Mouse (Mus musculus): Measurements from ENCODE around the gene Mrps7. TPM values are rescaled to one million over a fixed set of nuclear protein-coding genes. Genes with fewer than 3 reads are reported as not detected.

Gene Mrps7
- 39.6 and 50.1 TPM in 2 replicates for polyA plus RNA-seq (2012; rRNA removed; ENCODE audit: low replicate concordance)

GRCm38 (mm10) chr11:115603476-115604303, at the start of gene Mrps7, which contains the start of gene Gga3:
TSS of gene Mrps7 (plus strand) at chr11:115603925.
TSS of gene Gga3 (minus strand) at chr11:115604051.

GRCm38 (mm10) chr11:115564064-115564809, 39.5 kb upstream of the Mrps7 start, which contains the start of gene Nup85:
TSS of gene Nup85 (plus strand) at chr11:115564434.

DNA sequence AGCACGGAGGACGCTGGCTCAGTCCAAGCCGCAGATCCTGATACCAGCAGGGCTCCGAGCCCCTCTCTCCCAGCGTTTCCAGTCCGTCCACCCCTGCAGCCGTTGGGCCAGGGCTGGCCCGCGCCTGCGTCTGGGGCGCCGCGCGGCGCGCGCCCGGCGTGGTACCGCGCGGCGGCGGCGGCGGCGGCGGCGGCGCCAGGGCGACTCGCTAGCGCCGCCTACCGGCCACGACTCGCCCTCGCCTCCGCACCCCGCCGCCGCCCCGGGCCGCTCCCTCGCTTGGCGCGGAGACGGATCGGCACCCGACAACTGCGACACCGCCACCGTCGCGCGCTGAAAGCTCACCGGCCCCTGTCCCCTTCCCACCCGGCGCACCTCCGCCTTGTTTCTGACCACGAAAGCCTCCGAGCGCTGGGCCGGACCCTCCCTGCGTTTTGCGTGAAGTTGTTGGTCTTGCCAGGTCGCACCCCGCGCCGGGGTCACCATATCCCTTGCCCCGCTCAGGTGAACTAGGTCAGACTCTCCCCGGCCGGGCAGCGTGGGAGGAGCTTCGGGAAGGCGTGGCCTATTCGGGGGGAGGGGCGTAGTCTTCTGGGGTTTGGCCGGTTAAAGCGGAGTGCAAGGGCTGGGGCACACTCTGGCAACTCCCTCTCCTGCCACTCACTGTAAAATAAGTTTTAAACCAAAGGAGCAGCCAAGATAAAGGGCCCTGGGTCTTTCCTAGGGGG, 8.8 kb downstream of the Mrps7 start, which contains the start of gene Mif4gd:
TSS of gene Mif4gd (minus strand) at position 560 of the 728 bp plus-strand sequence.

DNA sequence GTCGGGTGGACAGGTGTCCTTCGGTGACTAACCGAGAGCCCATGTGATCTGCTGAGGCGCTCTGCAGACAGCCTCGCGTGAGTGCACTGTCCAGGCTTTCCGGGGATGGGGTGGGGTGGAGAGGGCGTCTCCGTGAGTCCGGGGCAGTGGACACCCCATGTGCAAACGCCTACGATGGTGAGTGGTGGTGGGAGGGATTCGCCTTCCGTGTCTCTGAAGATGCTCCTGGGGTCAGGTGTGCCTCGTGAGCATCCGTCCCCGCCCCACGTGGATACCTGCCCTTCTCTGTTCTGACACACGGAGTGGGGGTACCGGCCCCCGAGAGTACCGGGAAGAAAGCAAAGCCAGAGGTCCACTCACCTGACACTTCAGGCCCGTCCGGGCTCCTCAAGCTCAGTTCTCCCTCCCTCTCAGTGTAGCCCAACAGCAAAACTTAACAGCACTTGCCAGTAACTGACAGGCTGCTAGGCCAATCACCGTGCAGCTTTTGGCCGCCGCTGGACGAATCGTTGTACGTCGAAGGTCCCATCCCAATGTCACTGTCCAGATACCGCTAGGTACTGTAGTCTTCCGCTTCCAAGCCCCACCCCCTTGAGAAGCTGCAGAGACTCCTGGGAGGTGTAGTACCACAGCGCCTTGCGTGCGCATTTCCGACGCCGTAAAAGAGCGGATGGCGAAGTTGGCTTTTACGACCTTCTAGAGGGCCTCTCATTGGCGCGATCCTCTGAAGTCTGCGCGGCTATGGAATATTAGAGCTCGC, 24.2 kb downstream of the Mrps7 start, which contains the start of gene Slc25a19:
TSS of gene Slc25a19 (minus strand) at position 591 of the 760 bp plus-strand sequence.

Other genes with a start within 250 kb of the Mrps7 start
- gene Hid1, start 236.2 kb upstream of the Mrps7 start, polyA plus RNA-seq (2012; rRNA removed; ENCODE audit: low replicate concordance) = 14.8 and 23.9 TPM in 2 replicates
- 16.6 and 43.4 TPM in 2 replicates for gene Cdr2l, start 222.0 kb upstream of the Mrps7 start, polyA plus RNA-seq (2012; rRNA removed; ENCODE audit: low replicate concordance)
- gene Mrpl58, start 200.2 kb upstream of the Mrps7 start, polyA plus RNA-seq (2012; rRNA removed; ENCODE audit: low replicate concordance) = 79.4 and 110 TPM in 2 replicates
- 141 and 187 TPM in 2 replicates for gene Atp5h, start 184.0 kb upstream of the Mrps7 start, polyA plus RNA-seq (2012; rRNA removed; ENCODE audit: low replicate concordance)
- 39.0 and 44.5 TPM in 2 replicates for gene Kctd2, start 183.8 kb upstream of the Mrps7 start, polyA plus RNA-seq (2012; rRNA removed; ENCODE audit: low replicate concordance)
- gene Trim80, start 163.4 kb upstream of the Mrps7 start, polyA plus RNA-seq (2012; rRNA removed; ENCODE audit: low replicate concordance) = 0.09 and 0.72 TPM in 2 replicates
- 0.06 and 0.07 TPM in 2 replicates for gene Slc16a5, start 141.5 kb upstream of the Mrps7 start, polyA plus RNA-seq (2012; rRNA removed; ENCODE audit: low replicate concordance)
- gene Armc7, start 128.3 kb upstream of the Mrps7 start, polyA plus RNA-seq (2012; rRNA removed; ENCODE audit: low replicate concordance) = 6.1 and 10.5 TPM in 2 replicates
- gene Nt5c, start 112.1 kb upstream of the Mrps7 start, polyA plus RNA-seq (2012; rRNA removed; ENCODE audit: low replicate concordance) = 56.8 and 74.4 TPM in 2 replicates
- gene Jpt1, start 89.5 kb upstream of the Mrps7 start, polyA plus RNA-seq (2012; rRNA removed; ENCODE audit: low replicate concordance) = 150 and 187 TPM in 2 replicates
- 69.6 and 81.1 TPM in 2 replicates for gene Sumo2, start 67.6 kb upstream of the Mrps7 start, polyA plus RNA-seq (2012; rRNA removed; ENCODE audit: low replicate concordance)
- 38.8 and 75.0 TPM in 2 replicates for gene Nup85, start 39.5 kb upstream of the Mrps7 start, polyA plus RNA-seq (2012; rRNA removed; ENCODE audit: low replicate concordance)
- 20.5 and 33.9 TPM in 2 replicates for gene Gga3, start 126 bp downstream of the Mrps7 start, polyA plus RNA-seq (2012; rRNA removed; ENCODE audit: low replicate concordance)
- gene Mif4gd, start 9.0 kb downstream of the Mrps7 start, polyA plus RNA-seq (2012; rRNA removed; ENCODE audit: low replicate concordance) = 113 and 166 TPM in 2 replicates
- 129 and 302 TPM in 2 replicates for gene Slc25a19, start 24.4 kb downstream of the Mrps7 start, polyA plus RNA-seq (2012; rRNA removed; ENCODE audit: low replicate concordance)
- gene Grb2, start 104.7 kb downstream of the Mrps7 start, polyA plus RNA-seq (2012; rRNA removed; ENCODE audit: low replicate concordance) = 40.9 and 45.7 TPM in 2 replicates
- 52.5 and 77.3 TPM in 2 replicates for gene Tmem94, start 161.5 kb downstream of the Mrps7 start, polyA plus RNA-seq (2012; rRNA removed; ENCODE audit: low replicate concordance)
- gene Caskin2, start 209.7 kb downstream of the Mrps7 start, polyA plus RNA-seq (2012; rRNA removed; ENCODE audit: low replicate concordance) = 39.5 and 48.4 TPM in 2 replicates
- 21.7 and 39.4 TPM in 2 replicates for gene Tsen54, start 210.8 kb downstream of the Mrps7 start, polyA plus RNA-seq (2012; rRNA removed; ENCODE audit: low replicate concordance)
- gene Llgl2, start 220.1 kb downstream of the Mrps7 start, polyA plus RNA-seq (2012; rRNA removed; ENCODE audit: low replicate concordance) = 16.3 and 41.0 TPM in 2 replicates